ENCODE assay signal across 16 mouse cellular contexts in genomic region chr16:46389415-46390033, GRCm38 (mm10).
A peak's percentile ranks its signal among the peaks of the same experiment; 100 is the strongest.
DNase-seq lines count a peak whose midpoint lies in the region; ATAC-seq and TF ChIP-seq lines count a peak whose summit lies in the region.
"Had no signal": no experiment of that assay in that cellular context is flagged by ENCODE, and none has a peak within 500 bp of the region (broad histone marks: within the 10 kb centered on the region; RNA-seq: fewer than 3 reads in every experiment).

No protein-coding gene starts in this region.

- no peak overlapping the region for H3K9ac ChIP-seq in hindbrain, embryonic 16.5 days (ENCODE audit: low read depth, low read length)
- no peak overlapping the region for H3K9ac ChIP-seq in midbrain, postnatal 0 days (replicated peaks; ENCODE audit: low read length, poor library complexity, severe bottlenecking)
- H3K9ac ChIP-seq: liver, embryonic 12.5 days; lung, embryonic 15.5 days had no signal

- no peak overlapping the region for H3K27ac ChIP-seq in hindbrain, embryonic 16.5 days (ENCODE audit: low read depth, low read length)
- no peak overlapping the region for H3K27ac ChIP-seq in midbrain, postnatal 0 days (ENCODE audit: low read depth, low read length)
- H3K27ac ChIP-seq: heart, embryonic 10.5 days; limb, embryonic 10.5 days; liver, embryonic 12.5 days; lung, embryonic 15.5 days had no signal

- TF ChIP-seq CTCF in midbrain, postnatal 0 days (IDR thresholded peaks at IDR 0.05), result no peak

- H3K27me3 ChIP-seq in hindbrain, embryonic 16.5 days (replicated peaks; ENCODE audit: control insufficient read depth, insufficient read depth, low read length), result no peaks in the 10 kb centered on the region
- no peaks in the 10 kb centered on the region for H3K27me3 ChIP-seq in midbrain, postnatal 0 days (ENCODE audit: insufficient read depth, low read length)
- H3K27me3 ChIP-seq: liver, embryonic 12.5 days; lung, embryonic 15.5 days had no signal

- peak; percentile 51 for ATAC-seq in hindbrain, embryonic 16.5 days
- ATAC-seq in midbrain, postnatal 0 days (ENCODE audit: low FRiP score), result peak; percentile 71
- ATAC-seq: liver, embryonic 12.5 days had no signal

- intact Hi-C loops in heart, postnatal 14 days (cut with DNase I), result no loop called here

- peaks cover 3% of the 10 kb centered on the region for H3K4me1 ChIP-seq in hindbrain, embryonic 16.5 days (ENCODE audit: control insufficient read depth, insufficient read depth, low read depth, low read length)
- peaks cover 9% of the 10 kb centered on the region for H3K4me1 ChIP-seq in midbrain, postnatal 0 days (ENCODE audit: insufficient read depth, low read length)
- H3K4me1 ChIP-seq: limb, embryonic 10.5 days; liver, embryonic 12.5 days; lung, embryonic 15.5 days had no signal

- no peak overlapping the region for H3K4me3 ChIP-seq in hindbrain, embryonic 16.5 days (ENCODE audit: low read length)
- H3K4me3 ChIP-seq in midbrain, postnatal 0 days (ENCODE audit: low read depth, low read length), result no peak overlapping the region
- H3K4me3 ChIP-seq: heart, embryonic 10.5 days; limb, embryonic 10.5 days; liver, embryonic 12.5 days; lung, embryonic 15.5 days had no signal

- WGBS in hindbrain, embryonic 16.5 days, result 38% methylated on average over 6 of the region's 6 CpGs
- WGBS in midbrain, postnatal 0 days, result 25% methylated on average over 6 of the region's 6 CpGs

- no peaks in the 10 kb centered on the region for H3K9me3 ChIP-seq in hindbrain, embryonic 16.5 days (ENCODE audit: control insufficient read depth, low read length)
- H3K9me3 ChIP-seq in midbrain, postnatal 0 days (ENCODE audit: low read length), result no peaks in the 10 kb centered on the region
- H3K9me3 ChIP-seq: heart, embryonic 10.5 days; limb, embryonic 10.5 days; liver, embryonic 12.5 days; lung, embryonic 15.5 days had no signal

- peak; percentile 73 for DNase-seq in heart, adult 11 months
- DNase-seq in heart, postnatal 14 days, result no peak
- peak; percentile 7 for DNase-seq in embryo, embryonic 9.5 days (ENCODE audit: extremely low spot score)
- DNase-seq in midbrain, postnatal 0 days (ENCODE audit: low spot score), result no peak
- no peak for DNase-seq in right cerebral cortex, postnatal 10 days (ENCODE audit: low spot score in 2 of 2)
- DNase-seq in urinary bladder, adult 18-20 months (ENCODE audit: low spot score in 2 of 2), result no peak
- DNase-seq: B cell, adult 2 months; cerebellum, adult 11-12 months; gastrocnemius, postnatal 10 days; heart, postnatal 36 days; thymus, postnatal 14 days had no signal

- H3K36me3 ChIP-seq in hindbrain, embryonic 16.5 days (ENCODE audit: control insufficient read depth, insufficient read depth, low read length), result no peaks in the 10 kb centered on the region
- H3K36me3 ChIP-seq in midbrain, postnatal 0 days (ENCODE audit: insufficient read depth, low read length), result no peaks in the 10 kb centered on the region
- H3K36me3 ChIP-seq: limb, embryonic 10.5 days; liver, embryonic 12.5 days; lung, embryonic 15.5 days had no signal

- H3K4me2 ChIP-seq in hindbrain, embryonic 16.5 days (ENCODE audit: low read length), result no peak overlapping the region
- no peak overlapping the region for H3K4me2 ChIP-seq in midbrain, postnatal 0 days (ENCODE audit: low read depth, low read length, poor library complexity, severe bottlenecking)
- H3K4me2 ChIP-seq: liver, embryonic 12.5 days; lung, embryonic 15.5 days had no signal

Comparison
In these comparisons a context has a peak if more than half of its experiments do, and no peak if none do; other contexts are left out.
1. DNase-seq: peak in heart, adult 11 months (single experiment) and embryo, embryonic 9.5 days (single experiment); none in heart, postnatal 14 days (0 of 2), midbrain, postnatal 0 days (single experiment), right cerebral cortex, postnatal 10 days (0 of 2) and urinary bladder, adult 18-20 months (0 of 2).